Mouse (Mus musculus): ENCODE measurements at regions not wholly inside any gene's neighbourhood (a gene's known extent, or its start where the extent isn't known, plus 50 kb on each side); places are given as distances from the start of the nearest gene placed in this dataset.

- H3K36me3 ChIP-seq: no peaks in the 10 kb centered on the region
- peak overlapping the region; percentile 65 for H3K27ac ChIP-seq (replicated peaks)
- H3K4me3 ChIP-seq (replicated peaks): no peak overlapping the region
- ATAC-seq (ENCODE audit: insufficient number of reproducible peaks, low FRiP score, low TSS enrichment, low read depth): peak; percentile 55; the same call in 1 of the 2 replicates
- H3K9ac ChIP-seq: no peak overlapping the region
- H3K4me1 ChIP-seq: no peaks in the 10 kb centered on the region
- H3K27me3 ChIP-seq: no peaks in the 10 kb centered on the region
- H3K4me2 ChIP-seq (replicated peaks): no peak overlapping the region
- no peaks in the 10 kb centered on the region for H3K9me3 ChIP-seq (replicated peaks)
- WGBS: 56% methylated on average over 13 of the region's 13 CpGs
These were observed 140.1 kb downstream of the Tomm20 start for GRCm38 (mm10) chr8:126805365-126806180.

- H3K4me1 ChIP-seq: no peaks in the 10 kb centered on the region
- H3K27me3 ChIP-seq: no peaks in the 10 kb centered on the region
- no peaks in the 10 kb centered on the region for H3K36me3 ChIP-seq
- H3K9me3 ChIP-seq (replicated peaks): no peaks in the 10 kb centered on the region
- H3K9ac ChIP-seq: no peak overlapping the region
- H3K27ac ChIP-seq (replicated peaks): no peak overlapping the region
- WGBS: 66% methylated on average over 7 of the region's 7 CpGs
- no peak overlapping the region for H3K4me3 ChIP-seq (replicated peaks)
- H3K4me2 ChIP-seq (replicated peaks): no peak overlapping the region
- ATAC-seq (ENCODE audit: insufficient number of reproducible peaks, low FRiP score, low TSS enrichment, low read depth): no peak
These were observed 141.5 kb downstream of the Tomm20 start for GRCm38 (mm10) chr8:126804115-126804514.

DNA sequence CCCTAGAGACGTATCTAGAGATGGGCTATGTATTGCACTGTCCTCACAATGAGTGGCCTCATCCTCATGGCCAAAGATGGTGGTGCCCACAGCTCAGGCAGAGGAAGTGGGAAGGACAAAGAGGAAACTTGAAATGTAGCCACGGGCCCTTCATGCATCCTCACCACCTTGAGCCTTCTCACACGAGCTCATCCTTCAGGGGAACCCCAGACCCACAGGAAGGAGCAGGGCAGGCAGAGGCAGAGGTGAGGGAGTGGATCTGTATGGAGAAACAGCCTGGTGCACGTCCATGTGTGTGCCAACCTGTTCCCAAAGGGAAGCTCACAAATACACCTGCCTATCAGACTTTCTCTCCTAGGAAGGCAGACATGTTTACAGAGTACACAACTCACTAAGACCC lies 143.0 kb downstream of the Tomm20 start:
- Histone ChIP-seq H3K9ac (no peak overlapping the region), H3K4me1 (0 out of 2 replicates have a peak, but pooled peaks cover 3% of the 10 kb centered on the region), H3K27ac (replicated peaks) (no peak overlapping the region), H3K9me3 (replicated peaks) (no peaks in the 10 kb centered on the region), H3K36me3 (no peaks in the 10 kb centered on the region), H3K4me3 (replicated peaks) (no peak overlapping the region), H3K27me3 (no peaks in the 10 kb centered on the region), H3K4me2 (replicated peaks) (no peak overlapping the region)
- WGBS: 61% methylated on average over 4 of the region's 4 CpGs
- ATAC-seq (ENCODE audit: insufficient number of reproducible peaks, low FRiP score, low TSS enrichment, low read depth): no peak

DNA sequence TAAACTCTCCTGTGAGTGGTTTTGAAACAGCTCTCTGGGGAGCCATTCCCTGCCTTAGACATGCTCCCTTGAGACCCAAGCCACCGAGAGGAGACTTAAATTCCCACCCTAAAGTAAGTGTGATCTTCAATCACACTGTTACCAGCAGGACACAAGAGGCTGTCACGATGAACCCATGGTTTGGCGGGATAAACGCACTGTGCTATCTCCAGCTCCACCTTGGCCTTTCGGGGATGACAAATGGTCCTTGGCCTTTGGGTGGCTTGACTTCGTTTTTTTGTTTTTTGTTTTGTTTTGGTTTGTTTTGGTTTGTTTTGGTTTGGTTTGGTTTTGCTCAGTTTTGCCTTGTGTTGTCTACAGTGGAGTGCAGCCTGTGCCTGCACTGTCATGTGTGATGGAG lies 144.7 kb downstream of the Tomm20 start:
- Histone ChIP-seq H3K9me3 (replicated peaks) (no peaks in the 10 kb centered on the region), H3K36me3 (no peaks in the 10 kb centered on the region), H3K9ac (no peak overlapping the region), H3K27me3 (no peaks in the 10 kb centered on the region), H3K4me1 (0 out of 2 replicates have a peak, but pooled peaks cover 7% of the 10 kb centered on the region), H3K4me3 (replicated peaks) (no peak overlapping the region), H3K4me2 (replicated peaks) (no peak overlapping the region), H3K27ac (replicated peaks) (no peak overlapping the region)
- WGBS: 79% methylated on average over 6 of the region's 6 CpGs
- ATAC-seq (ENCODE audit: insufficient number of reproducible peaks, low FRiP score, low TSS enrichment, low read depth): no peak

GRCm38 (mm10) chr8:126797571-126798334 lies 147.9 kb downstream of the Tomm20 start:
- H3K27me3 ChIP-seq: no peaks in the 10 kb centered on the region
- no peak overlapping the region for H3K4me2 ChIP-seq (replicated peaks)
- no peak overlapping the region for H3K4me3 ChIP-seq (replicated peaks)
- H3K9me3 ChIP-seq (replicated peaks): no peaks in the 10 kb centered on the region
- WGBS: 64% methylated on average over 9 of the region's 9 CpGs
- H3K4me1 ChIP-seq: 0 out of 2 replicates have a peak, but pooled peaks cover 7% of the 10 kb centered on the region
- H3K36me3 ChIP-seq: no peaks in the 10 kb centered on the region
- H3K9ac ChIP-seq: no peak overlapping the region
- peak overlapping the region; percentile 24 for H3K27ac ChIP-seq (replicated peaks)
- no peak for ATAC-seq (ENCODE audit: insufficient number of reproducible peaks, low FRiP score, low TSS enrichment, low read depth)

DNA sequence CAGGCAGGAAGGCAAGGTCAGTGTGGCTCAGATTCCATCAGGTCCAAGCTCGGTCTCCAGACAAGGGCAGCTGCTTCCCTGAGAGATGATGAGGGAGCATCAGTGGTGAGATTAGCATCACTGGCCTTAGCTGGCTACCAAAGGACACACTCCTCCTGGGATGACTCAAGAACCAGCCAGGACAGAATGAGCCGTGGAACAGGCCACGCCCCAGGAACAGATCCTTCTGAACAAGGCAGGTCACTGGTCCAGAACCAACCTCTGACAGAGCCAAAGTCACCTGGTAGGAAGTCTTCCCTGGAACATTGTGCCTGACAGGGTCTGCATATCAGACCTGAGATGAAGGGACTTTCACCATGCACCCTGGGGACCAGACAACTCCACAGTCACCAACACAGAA lies 152.0 kb downstream of the Tomm20 start:
- ATAC-seq (ENCODE audit: insufficient number of reproducible peaks, low FRiP score, low TSS enrichment, low read depth): no peak
- no peak overlapping the region for H3K4me2 ChIP-seq (replicated peaks)
- no peaks in the 10 kb centered on the region for H3K27me3 ChIP-seq
- no peak overlapping the region for H3K27ac ChIP-seq (replicated peaks)
- 0 out of 2 replicates have a peak, but pooled peaks cover 7% of the 10 kb centered on the region for H3K4me1 ChIP-seq
- no peak overlapping the region for H3K9ac ChIP-seq
- no peaks in the 10 kb centered on the region for H3K36me3 ChIP-seq
- 72% methylated on average over 3 of the region's 3 CpGs for WGBS
- no peaks in the 10 kb centered on the region for H3K9me3 ChIP-seq (replicated peaks)
- H3K4me3 ChIP-seq (replicated peaks): no peak overlapping the region

DNA sequence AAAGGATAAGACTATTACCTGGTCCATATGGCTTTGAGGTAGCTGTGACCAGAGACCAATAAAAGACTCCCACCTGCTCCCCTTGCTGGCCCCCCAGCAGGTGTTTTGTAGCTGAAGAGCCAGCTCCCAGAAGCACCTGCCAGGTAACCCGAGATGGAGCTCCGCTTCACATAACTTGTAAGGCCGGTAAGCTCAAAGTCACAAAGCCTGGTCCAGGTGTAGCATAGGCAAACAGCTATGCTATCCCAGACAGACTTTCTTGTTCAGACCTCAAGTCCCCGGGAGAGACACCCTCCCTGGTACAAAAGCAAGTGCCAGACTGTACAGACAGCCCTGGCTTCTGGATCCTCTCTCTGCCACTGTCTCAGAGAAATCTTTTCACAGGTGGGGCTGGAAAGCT lies 154.6 kb downstream of the Tomm20 start:
- Histone ChIP-seq H3K9me3 (replicated peaks) (no peaks in the 10 kb centered on the region), H3K27ac (replicated peaks) (no peak overlapping the region), H3K4me3 (replicated peaks) (no peak overlapping the region), H3K4me2 (replicated peaks) (no peak overlapping the region), H3K4me1 (no peaks in the 10 kb centered on the region), H3K27me3 (no peaks in the 10 kb centered on the region), H3K36me3 (no peaks in the 10 kb centered on the region), H3K9ac (no peak overlapping the region)
- WGBS: 62% methylated on average over 4 of the region's 4 CpGs
- no peak for ATAC-seq (ENCODE audit: insufficient number of reproducible peaks, low FRiP score, low TSS enrichment, low read depth)

GRCm38 (mm10) chr8:126790214-126790613 lies 155.4 kb downstream of the Tomm20 start:
- no peaks in the 10 kb centered on the region for H3K36me3 ChIP-seq
- H3K27ac ChIP-seq (replicated peaks): no peak overlapping the region
- H3K4me2 ChIP-seq (replicated peaks): no peak overlapping the region
- no peaks in the 10 kb centered on the region for H3K4me1 ChIP-seq
- no peak for ATAC-seq (ENCODE audit: insufficient number of reproducible peaks, low FRiP score, low TSS enrichment, low read depth)
- H3K9ac ChIP-seq: no peak overlapping the region
- WGBS: 83% methylated on average over 9 of the region's 9 CpGs
- H3K27me3 ChIP-seq: no peaks in the 10 kb centered on the region
- H3K4me3 ChIP-seq (replicated peaks): no peak overlapping the region
- no peaks in the 10 kb centered on the region for H3K9me3 ChIP-seq (replicated peaks)

DNA sequence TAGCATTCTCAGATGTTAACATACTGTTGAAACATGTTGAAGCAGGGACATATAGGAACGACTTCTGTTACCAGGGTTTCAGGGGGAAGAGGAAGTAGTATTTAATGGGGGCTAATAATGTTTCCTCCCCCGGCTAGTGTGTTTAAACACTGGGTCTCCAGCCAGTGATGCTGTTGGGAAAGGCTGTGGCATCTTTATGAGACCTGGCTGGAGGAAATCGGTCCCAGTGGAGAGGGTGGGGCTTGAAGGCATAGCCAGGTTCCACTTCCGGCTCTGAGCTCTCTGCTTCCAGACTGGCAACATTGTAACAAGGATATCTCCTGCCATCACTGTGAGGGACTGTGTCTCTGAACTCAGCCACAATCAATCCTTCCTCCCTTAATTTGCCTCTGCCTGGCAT lies 156.6 kb downstream of the Tomm20 start:
- no peak overlapping the region for H3K4me2 ChIP-seq (replicated peaks)
- H3K27ac ChIP-seq (replicated peaks): peak overlapping the region; percentile 48; the same call in 1 of the 2 replicates
- ATAC-seq (ENCODE audit: insufficient number of reproducible peaks, low FRiP score, low TSS enrichment, low read depth): no peak
- no peaks in the 10 kb centered on the region for H3K9me3 ChIP-seq (replicated peaks)
- no peak overlapping the region for H3K4me3 ChIP-seq (replicated peaks)
- H3K9ac ChIP-seq: no peak overlapping the region
- 37% methylated on average over 4 of the region's 4 CpGs for WGBS
- H3K36me3 ChIP-seq: no peaks in the 10 kb centered on the region
- no peaks in the 10 kb centered on the region for H3K27me3 ChIP-seq
- no peaks in the 10 kb centered on the region for H3K4me1 ChIP-seq

DNA sequence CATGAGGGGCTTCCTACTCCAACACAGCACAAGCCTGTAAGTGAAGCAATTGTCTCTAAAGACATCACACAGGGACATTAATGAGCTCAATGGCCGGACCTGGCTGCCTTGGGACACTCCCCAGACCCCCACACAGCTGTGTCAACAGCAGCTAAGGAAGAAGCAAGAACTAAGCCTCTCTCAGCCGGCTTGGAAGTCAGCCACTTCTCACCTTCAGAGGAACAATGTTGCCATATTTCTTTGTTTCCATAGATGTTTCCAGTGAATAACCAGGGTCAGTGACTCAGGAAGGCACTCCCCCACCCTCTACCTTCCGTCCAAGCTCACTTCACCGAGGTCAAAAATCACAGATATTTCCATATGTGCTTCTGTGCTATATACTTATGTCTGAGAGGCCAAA lies 157.0 kb downstream of the Tomm20 start:
- Histone ChIP-seq H3K27ac (replicated peaks) (0 out of 2 replicates have a peak overlapping the region, but pooled peaks have one; percentile 48), H3K36me3 (no peaks in the 10 kb centered on the region), H3K9ac (no peak overlapping the region), H3K4me1 (no peaks in the 10 kb centered on the region), H3K4me3 (replicated peaks) (no peak overlapping the region), H3K9me3 (replicated peaks) (no peaks in the 10 kb centered on the region), H3K27me3 (no peaks in the 10 kb centered on the region), H3K4me2 (replicated peaks) (no peak overlapping the region)
- WGBS: 45% methylated on average over 4 of the region's 4 CpGs
- no peak for ATAC-seq (ENCODE audit: insufficient number of reproducible peaks, low FRiP score, low TSS enrichment, low read depth)

DNA sequence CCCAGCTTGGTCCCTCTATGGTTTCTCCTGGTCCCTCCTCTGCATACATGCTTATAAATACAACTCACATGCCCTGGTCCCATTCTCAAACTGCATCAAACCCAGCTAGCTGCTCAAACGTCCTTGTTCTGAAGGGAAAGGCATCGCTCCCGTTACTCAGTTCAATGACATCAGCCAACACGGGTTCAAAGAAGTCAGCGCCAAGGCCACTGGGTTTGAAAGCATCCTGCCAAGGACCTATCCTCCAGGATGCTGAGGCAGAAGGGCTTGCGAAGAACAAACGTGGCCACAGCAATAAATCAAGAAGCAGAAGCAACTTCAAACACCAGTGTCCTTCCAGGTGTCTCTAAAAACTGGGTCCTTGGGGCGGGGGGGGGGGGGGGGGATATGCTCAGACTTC lies 158.2 kb downstream of the Tomm20 start:
- Histone ChIP-seq H3K36me3 (no peaks in the 10 kb centered on the region), H3K4me3 (replicated peaks) (no peak overlapping the region), H3K27ac (replicated peaks) (no peak overlapping the region), H3K9me3 (replicated peaks) (no peaks in the 10 kb centered on the region), H3K27me3 (no peaks in the 10 kb centered on the region), H3K9ac (no peak overlapping the region), H3K4me2 (replicated peaks) (no peak overlapping the region), H3K4me1 (0 out of 2 replicates have a peak, but pooled peaks cover 2% of the 10 kb centered on the region)
- 86% methylated on average over 8 of the region's 8 CpGs for WGBS
- ATAC-seq (ENCODE audit: insufficient number of reproducible peaks, low FRiP score, low TSS enrichment, low read depth): no peak
